Mouse (Mus musculus): ENCODE results near the gene Zfp322a.
A peak's percentile ranks its signal among the peaks of the same experiment; 100 is the strongest.

The Zfp322a gene

GRCm38 (mm10) chr13:23317305-23317889, 51.6 kb downstream of the Zfp322a start:
- peak; percentile 21 for DNase-seq (ENCODE audit: low spot score)

- peak; percentile 47 for DNase-seq (ENCODE audit: low spot score)
Observed at GRCm38 (mm10) chr13:23312909-23313669, 55.9 kb downstream of the Zfp322a start.

DNA sequence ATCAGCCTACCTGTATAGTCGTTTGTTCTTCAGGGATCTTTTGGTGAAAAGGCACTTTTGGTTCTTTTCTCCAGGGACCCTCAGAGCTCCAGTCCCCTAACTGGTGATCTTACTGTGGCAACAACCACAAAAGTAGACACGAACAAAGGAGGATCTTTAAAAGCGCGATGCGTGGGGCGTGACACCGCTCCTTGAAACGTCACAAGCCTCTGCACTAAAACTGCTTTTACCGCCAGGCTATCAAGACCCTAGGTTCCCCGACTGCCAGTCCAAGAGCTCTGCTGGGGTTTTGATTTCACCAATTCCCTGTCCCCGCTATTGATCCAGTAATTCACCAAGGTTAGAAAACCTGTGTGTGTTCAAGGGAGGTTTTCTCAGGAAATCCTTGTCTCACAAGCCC, 59.0 kb downstream of the Zfp322a start:
- peak; percentile 39 for DNase-seq (ENCODE audit: low spot score)

DNA sequence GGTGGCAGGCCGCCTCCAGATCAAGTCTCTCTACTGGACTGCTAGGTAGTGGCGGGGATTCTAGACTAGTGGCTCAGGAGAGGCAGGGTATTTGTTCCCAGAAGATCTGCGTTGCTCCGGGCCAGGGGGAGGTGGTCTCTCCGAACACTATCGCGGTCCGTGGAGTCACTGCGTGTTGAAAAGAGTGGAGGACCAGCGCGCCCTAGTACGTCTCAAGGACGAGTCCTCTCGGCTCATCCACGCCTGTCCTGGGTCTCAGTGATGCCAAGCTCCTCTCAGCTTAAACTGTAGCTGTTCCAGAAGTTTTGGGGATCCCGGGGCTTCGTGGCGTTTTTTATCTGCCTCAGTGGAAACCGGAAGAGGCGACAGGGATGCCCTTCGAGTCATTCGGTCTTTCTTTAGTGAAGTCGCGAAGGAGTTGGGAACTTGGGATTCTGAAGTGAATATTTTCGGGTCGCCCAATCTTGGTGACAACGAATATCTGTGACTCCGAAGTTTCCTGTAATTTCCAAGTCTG, 59.5 kb downstream of the Zfp322a start:
- DNase-seq (ENCODE audit: low spot score): peak; percentile 54

GRCm38 (mm10) chr13:23308639-23309307, 60.2 kb downstream of the Zfp322a start:
- DNase-seq (ENCODE audit: low spot score): peak; percentile 57

- DNase-seq (ENCODE audit: low spot score): peak; percentile 65
Observed at GRCm38 (mm10) chr13:23307069-23307814, 61.8 kb downstream of the Zfp322a start.

DNA sequence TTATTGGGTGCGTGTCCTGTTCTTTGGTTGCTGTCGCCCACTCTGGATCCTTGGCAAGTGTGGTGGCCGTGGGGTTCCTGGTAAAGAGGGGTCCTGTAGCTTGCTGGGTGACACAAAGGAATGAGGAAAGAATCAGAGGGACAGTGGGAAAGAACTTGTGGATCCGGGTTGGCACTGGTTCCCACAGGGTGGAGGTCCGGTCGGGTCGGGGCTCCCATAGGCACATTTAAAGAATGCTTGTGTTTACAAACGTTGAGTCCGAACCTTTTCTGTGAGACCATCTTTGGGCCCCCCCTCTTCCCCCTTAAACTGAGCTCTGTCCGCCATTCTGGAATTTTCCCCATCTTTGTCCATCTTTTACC, 62.3 kb downstream of the Zfp322a start:
- no peak for DNase-seq (ENCODE audit: low spot score)

Data from retina, embryonic 14.5 days (tissue).